Mouse (Mus musculus) spleen, adult 2 months (tissue): ENCODE results near the gene Psmd3.

Experiments used
- CTCF ChIP-seq: fragments of 200-500 bp; IDR thresholded peaks from 2 replicates; pipeline ENCODE4 v1.5.1; 2011; ENCODE audit warnings: mild to moderate bottlenecking, inconsistent platforms; ENCODE audit not compliant: insufficient read depth, insufficient read length, insufficient replicate concordance; ENCODE audit errors: extremely low read depth
- POLR2A ChIP-seq: fragments of 200-500 bp; IDR thresholded peaks from 2 replicates; pipeline ENCODE4 v1.6.1; 2011; ENCODE audit warnings: low read depth, low read length, inconsistent platforms

- TF ChIP-seq CTCF (no peak), POLR2A (no peak)
These were observed 33.6 kb downstream of the Psmd3 start for GRCm38 (mm10) chr11:98715946-98716345.
